Mouse (Mus musculus): ENCODE measurements around the gene Ssu2.

The Ssu2 gene

GRCm38 (mm10) chr6:112387947-112388346, at the start of gene Ssu2:
Gene Ssu2 (minus strand): TSS chr6:112388023.
- in situ Hi-C loops (cut with MboI; ENCODE audit: low sequenced_read_pairs) = no loop called here

GRCm38 (mm10) chr6:112426018-112426732, 38.4 kb upstream of the Ssu2 start:
- in situ Hi-C loops (cut with MboI; ENCODE audit: low sequenced_read_pairs) = no loop called here

- in situ Hi-C loops (cut with MboI; ENCODE audit: low sequenced_read_pairs) = no loop called here
Observed at GRCm38 (mm10) chr6:112423746-112424501, 36.1 kb upstream of the Ssu2 start.

GRCm38 (mm10) chr6:112420883-112421282, 33.1 kb upstream of the Ssu2 start:
- in situ Hi-C loops (cut with MboI; ENCODE audit: low sequenced_read_pairs) = no loop called here

- in situ Hi-C loops (cut with MboI; ENCODE audit: low sequenced_read_pairs) = no loop called here
Observed at GRCm38 (mm10) chr6:112419333-112419732, 31.5 kb upstream of the Ssu2 start.

- in situ Hi-C loops (cut with MboI; ENCODE audit: low sequenced_read_pairs) = no loop called here
Observed at GRCm38 (mm10) chr6:112404111-112404510, 16.3 kb upstream of the Ssu2 start.

- in situ Hi-C loops (cut with MboI; ENCODE audit: low sequenced_read_pairs) = no loop called here
Observed at GRCm38 (mm10) chr6:112401953-112402683, 14.3 kb upstream of the Ssu2 start.

GRCm38 (mm10) chr6:112397351-112397750, 9.5 kb upstream of the Ssu2 start:
- in situ Hi-C loops (cut with MboI; ENCODE audit: low sequenced_read_pairs) = no loop called here

- in situ Hi-C loops (cut with MboI; ENCODE audit: low sequenced_read_pairs) = no loop called here
Observed at GRCm38 (mm10) chr6:112396352-112396751, 8.5 kb upstream of the Ssu2 start.

GRCm38 (mm10) chr6:112388385-112388784, 562 bp upstream of the Ssu2 start:
- in situ Hi-C loops (cut with MboI; ENCODE audit: low sequenced_read_pairs) = no loop called here

- in situ Hi-C loops (cut with MboI; ENCODE audit: low sequenced_read_pairs) = no loop called here
Observed at GRCm38 (mm10) chr6:112386260-112386659, 1.6 kb downstream of the Ssu2 start.

GRCm38 (mm10) chr6:112382990-112383685, 4.7 kb downstream of the Ssu2 start:
- in situ Hi-C loops (cut with MboI; ENCODE audit: low sequenced_read_pairs) = no loop called here

GRCm38 (mm10) chr6:112379054-112379453, 8.8 kb downstream of the Ssu2 start:
- in situ Hi-C loops (cut with MboI; ENCODE audit: low sequenced_read_pairs) = no loop called here

GRCm38 (mm10) chr6:112375661-112376392, 12.0 kb downstream of the Ssu2 start:
- in situ Hi-C loops (cut with MboI; ENCODE audit: low sequenced_read_pairs) = no loop called here

- in situ Hi-C loops (cut with MboI; ENCODE audit: low sequenced_read_pairs) = no loop called here
Observed at GRCm38 (mm10) chr6:112373886-112374585, 13.8 kb downstream of the Ssu2 start.

GRCm38 (mm10) chr6:112365294-112365693, 22.5 kb downstream of the Ssu2 start:
- in situ Hi-C loops (cut with MboI; ENCODE audit: low sequenced_read_pairs) = no loop called here

- in situ Hi-C loops (cut with MboI; ENCODE audit: low sequenced_read_pairs) = no loop called here
Observed at GRCm38 (mm10) chr6:112364581-112364980, 23.2 kb downstream of the Ssu2 start.

GRCm38 (mm10) chr6:112362349-112362958, 25.4 kb downstream of the Ssu2 start:
- in situ Hi-C loops (cut with MboI; ENCODE audit: low sequenced_read_pairs) = no loop called here

GRCm38 (mm10) chr6:112360676-112361075, 27.1 kb downstream of the Ssu2 start:
- in situ Hi-C loops (cut with MboI; ENCODE audit: low sequenced_read_pairs) = no loop called here
